Mouse (Mus musculus): Measurements from ENCODE around the gene Nup133.

GRCm38 (mm10) chr8:123978926-123979325 is 29.9 kb upstream of the Nup133 start:
- no peak for TF ChIP-seq CTCF (IDR thresholded peaks at IDR 0.05; ENCODE audit: control insufficient read depth, insufficient read depth, low read length)
- no peak; the same call in 1 of the 2 replicates for TF ChIP-seq POLR2A (IDR thresholded peaks at IDR 0.05; ENCODE audit: borderline replicate concordance, control insufficient read depth, low read depth, low read length)

All from bone marrow, adult 2 months (tissue).